Mouse (Mus musculus): ENCODE data around the gene Zhx3. TPM values are rescaled to one million over a fixed set of nuclear protein-coding genes. Genes with fewer than 3 reads are reported as not detected.

The Zhx3 gene
- total RNA-seq, 2 experiments from 2014 or later: 1.8 to 3.7 TPM

Other genes with a start within 250 kb of the Zhx3 start
- gene Top1, start 227.1 kb downstream of the Zhx3 start, total RNA-seq (2015; ENCODE audit: low replicate concordance): 145 and 146 TPM in 2 replicates
- gene Top1, start 227.1 kb downstream of the Zhx3 start, total RNA-seq (2017; ENCODE audit: low replicate concordance): 336 and 395 TPM in 2 replicates
- 0.38 and 1.3 TPM in 2 replicates for gene Plcg1, start 141.7 kb downstream of the Zhx3 start, total RNA-seq (2015; ENCODE audit: low replicate concordance)
- gene Plcg1, start 141.7 kb downstream of the Zhx3 start, total RNA-seq (2017; ENCODE audit: low replicate concordance): 2.8 and 6.1 TPM in 2 replicates
- gene Lpin3, start 7.7 kb upstream of the Zhx3 start, total RNA-seq (2015; ENCODE audit: low replicate concordance): not detected in 2 replicates
- gene Lpin3, start 7.7 kb upstream of the Zhx3 start, total RNA-seq (2017; ENCODE audit: low replicate concordance): not detected in 2 replicates
- gene Emilin3, start 39.3 kb upstream of the Zhx3 start, total RNA-seq (2015; ENCODE audit: low replicate concordance): not detected in 2 replicates
- gene Emilin3, start 39.3 kb upstream of the Zhx3 start, total RNA-seq (2017; ENCODE audit: low replicate concordance): not detected in 2 replicates
- 11.3 and 22.4 TPM in 2 replicates for gene Chd6, start 236.1 kb upstream of the Zhx3 start, total RNA-seq (2015; ENCODE audit: low replicate concordance)
- 22.7 and 26.5 TPM in 2 replicates for gene Chd6, start 236.1 kb upstream of the Zhx3 start, total RNA-seq (2017; ENCODE audit: low replicate concordance)

Data from erythroblast, adult 5-6 weeks (primary cell).